Mouse (Mus musculus) hindbrain, embryonic 15.5 days (tissue): Measurements from ENCODE around the gene Dok3. TPM values are rescaled to one million over a fixed set of nuclear protein-coding genes. Genes with fewer than 3 reads are reported as not detected.

Experiments used
- ATAC-seq: fragments of 200-750 bp; cut with Nextera tagmentation; 2 replicates; pipeline ENCODE4 v1.8.0; 2017; ENCODE audit warnings: low read depth, moderate number of reproducible peaks, moderate TSS enrichment; ENCODE audit not compliant: low FRiP score
- H3K27ac ChIP-seq: fragments of 300-500 bp; sonication (generic); replicated peaks from 2 replicates; pipeline ENCODE4 v1.5.1; 2015; ENCODE audit warnings: mild to moderate bottlenecking, inconsistent platforms
- H3K27me3 ChIP-seq: fragments of 300-500 bp; sonication (generic); 2 replicates; pipeline ENCODE4 v1.6.1; 2015; ENCODE audit warnings: control low read depth, inconsistent platforms
- H3K36me3 ChIP-seq: fragments of 300-500 bp; sonication (generic); 2 replicates; pipeline ENCODE4 v1.6.1; 2015; ENCODE audit warnings: control low read depth, inconsistent platforms
- H3K4me1 ChIP-seq: fragments of 300-500 bp; sonication (generic); replicated peaks from 2 replicates; pipeline ENCODE4 v1.6.1; 2015; ENCODE audit warnings: control low read depth, inconsistent platforms
- H3K4me2 ChIP-seq: fragments of 300-500 bp; sonication (generic); 2 replicates; pipeline ENCODE4 v1.6.1; 2015; ENCODE audit warnings: moderate library complexity, mild to moderate bottlenecking, inconsistent platforms
- H3K4me3 ChIP-seq: fragments of 300-500 bp; sonication (generic); 2 replicates; pipeline ENCODE4 v1.5.1; 2015; ENCODE audit warnings: mild to moderate bottlenecking, inconsistent platforms
- H3K9ac ChIP-seq: fragments of 300-500 bp; sonication (generic); 2 replicates; pipeline ENCODE4 v1.6.1; 2015; ENCODE audit warnings: inconsistent platforms
- H3K9me3 ChIP-seq: fragments of 300-500 bp; sonication (generic); 2 replicates; pipeline ENCODE4 v1.6.1; 2016; ENCODE audit warnings: control low read depth, inconsistent platforms
- WGBS: fragments of 180-500 bp; shearing (Covaris S2); methylation state at CpG from one replicate; pipeline ENCODE4 v1.1.7; 2015; 5-methylcytosine and 5-hydroxymethylcytosine counted together
- polyA plus RNA-seq: library from polyadenylated mRNA; unstranded; fragments of >200 nt; fragmentation: Nextera tagmentation; extraction: Ambion mirVana; gene quantifications from 2 replicates; pipeline ENCODE4 v1.2.1, GENCODE M21; 2015

Gene Dok3
- polyA plus RNA-seq, 1 experiment from 2014 or later = 5.3 TPM

DNA sequence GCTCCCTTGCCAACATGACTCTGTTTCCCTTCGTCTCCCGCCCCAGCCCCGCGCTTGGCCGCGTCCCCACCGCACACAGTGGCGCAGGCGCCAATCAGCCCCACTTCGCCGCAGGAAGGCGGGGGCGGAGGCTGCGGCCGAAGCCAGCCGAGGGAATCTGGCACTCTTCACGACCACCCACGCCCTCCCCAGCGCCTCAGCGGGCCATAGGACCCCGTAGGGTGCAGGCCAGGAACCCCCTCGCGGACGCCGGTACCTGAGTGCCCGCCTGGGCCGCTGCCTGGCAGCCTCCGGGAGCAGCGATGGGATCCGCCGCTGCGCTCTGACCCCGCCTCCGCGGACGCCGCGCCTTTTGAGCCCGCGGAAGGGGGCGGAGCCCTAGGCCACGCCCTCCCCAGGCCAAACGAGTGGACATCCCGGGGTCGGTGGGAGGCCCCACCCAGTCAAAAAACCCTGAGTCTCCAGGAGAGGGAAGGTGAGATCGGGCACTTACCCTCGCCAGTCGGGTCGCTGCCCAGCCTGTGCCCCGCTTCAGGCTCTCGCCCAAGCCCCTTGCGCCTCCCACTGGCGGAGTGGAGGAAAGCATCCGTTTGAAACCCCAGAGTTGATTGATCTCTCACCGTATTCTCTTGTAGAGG lies 15.9 kb downstream of the Dok3 start, which contains the start of gene Pdlim7:
Gene Pdlim7 (minus strand): TSS at position 566 of the 638 bp plus-strand sequence.
- Histone ChIP-seq H3K36me3 (no peaks in the 10 kb centered on the region), H3K27ac (peak within 1 kb of the TSS; percentile 91), H3K9ac (peak within 1 kb of the TSS; percentile 90), H3K4me3 (peak within 1 kb of the TSS; percentile 85), H3K9me3 (no peaks in the 10 kb centered on the region), H3K4me1 (peaks cover 30% of the 10 kb centered on the region), H3K4me2 (peak within 1 kb of the TSS; percentile 79), H3K27me3 (no peaks in the 10 kb centered on the region)
- WGBS = under 1% methylated on average over 53 of the region's 55 CpGs
- ATAC-seq = peak; percentile 80

DNA sequence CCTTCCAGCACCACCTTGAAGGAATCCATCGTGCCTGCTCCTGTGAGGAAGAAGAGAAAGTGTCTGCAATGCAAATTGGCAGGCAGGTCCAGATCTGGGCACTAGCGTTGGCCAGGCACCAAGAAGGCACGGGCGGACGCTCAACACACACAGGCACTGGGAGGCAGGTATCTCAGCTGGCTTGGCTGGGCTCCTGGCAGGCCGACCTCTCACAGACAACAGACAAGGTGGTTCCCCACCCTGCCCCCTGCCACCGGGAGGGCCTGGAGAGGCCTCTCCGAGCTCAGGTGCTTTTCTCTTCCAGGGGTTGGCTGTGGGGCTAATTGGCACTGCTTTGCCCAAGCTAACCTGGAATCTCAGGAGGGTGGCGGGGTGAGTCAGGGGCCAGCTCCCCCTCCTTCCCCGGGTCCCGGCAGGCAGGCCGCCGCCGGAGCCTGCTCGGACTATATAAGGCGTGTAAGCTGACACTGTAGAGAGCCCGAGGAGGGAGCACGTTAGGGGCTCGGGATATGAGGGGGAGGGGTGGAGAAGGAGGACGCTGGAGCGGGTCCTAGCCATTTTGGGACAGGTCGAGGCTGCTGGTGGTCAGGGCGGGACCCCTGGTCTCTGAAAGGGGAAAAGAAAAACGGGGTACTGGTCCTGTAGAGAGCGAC lies 16.6 kb downstream of the Dok3 start:
- peaks cover 30% of the 10 kb centered on the region for H3K4me1 ChIP-seq
- H3K4me2 ChIP-seq = peak overlapping the region; percentile 79
- peak overlapping the region; percentile 85 for H3K4me3 ChIP-seq
- no peaks in the 10 kb centered on the region for H3K9me3 ChIP-seq
- H3K27ac ChIP-seq = peak overlapping the region; percentile 91
- H3K36me3 ChIP-seq = peaks cover 2% of the 10 kb centered on the region; the same call in 1 of the 2 replicates
- peak overlapping the region; percentile 90 for H3K9ac ChIP-seq
- peak; percentile 58 for ATAC-seq
- WGBS = 1% methylated on average over 25 of the region's 25 CpGs
- H3K27me3 ChIP-seq = no peaks in the 10 kb centered on the region

DNA sequence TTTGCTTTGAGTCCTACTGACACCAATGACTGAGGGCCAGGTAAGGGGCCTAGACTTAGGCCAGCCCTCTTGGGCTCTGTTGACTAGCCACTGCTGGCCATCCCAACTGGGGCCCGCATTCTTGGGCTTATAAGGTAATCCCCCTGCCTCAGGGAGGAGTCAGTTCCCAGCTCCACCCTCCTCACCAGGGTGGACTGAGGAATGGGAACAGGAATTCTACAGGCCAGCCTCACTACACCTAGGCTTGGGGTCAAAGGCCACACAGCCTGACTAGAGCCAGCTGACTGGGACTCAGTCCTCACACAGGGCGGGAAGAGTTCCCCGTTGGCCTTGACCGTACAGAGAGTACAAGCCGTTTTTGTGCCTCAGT lies 17.6 kb downstream of the Dok3 start:
- ATAC-seq = no peak
- Histone ChIP-seq H3K4me3 (peak overlapping the region; percentile 85; the same call in 1 of the 2 replicates), H3K4me1 (peaks cover 30% of the 10 kb centered on the region), H3K27ac (peak overlapping the region; percentile 47; the same call in 1 of the 2 replicates), H3K9me3 (no peaks in the 10 kb centered on the region), H3K9ac (no peak overlapping the region), H3K27me3 (no peaks in the 10 kb centered on the region), H3K36me3 (peaks cover 10% of the 10 kb centered on the region), H3K4me2 (peak overlapping the region; percentile 79)
- 49% methylated on average over 5 of the region's 5 CpGs for WGBS

DNA sequence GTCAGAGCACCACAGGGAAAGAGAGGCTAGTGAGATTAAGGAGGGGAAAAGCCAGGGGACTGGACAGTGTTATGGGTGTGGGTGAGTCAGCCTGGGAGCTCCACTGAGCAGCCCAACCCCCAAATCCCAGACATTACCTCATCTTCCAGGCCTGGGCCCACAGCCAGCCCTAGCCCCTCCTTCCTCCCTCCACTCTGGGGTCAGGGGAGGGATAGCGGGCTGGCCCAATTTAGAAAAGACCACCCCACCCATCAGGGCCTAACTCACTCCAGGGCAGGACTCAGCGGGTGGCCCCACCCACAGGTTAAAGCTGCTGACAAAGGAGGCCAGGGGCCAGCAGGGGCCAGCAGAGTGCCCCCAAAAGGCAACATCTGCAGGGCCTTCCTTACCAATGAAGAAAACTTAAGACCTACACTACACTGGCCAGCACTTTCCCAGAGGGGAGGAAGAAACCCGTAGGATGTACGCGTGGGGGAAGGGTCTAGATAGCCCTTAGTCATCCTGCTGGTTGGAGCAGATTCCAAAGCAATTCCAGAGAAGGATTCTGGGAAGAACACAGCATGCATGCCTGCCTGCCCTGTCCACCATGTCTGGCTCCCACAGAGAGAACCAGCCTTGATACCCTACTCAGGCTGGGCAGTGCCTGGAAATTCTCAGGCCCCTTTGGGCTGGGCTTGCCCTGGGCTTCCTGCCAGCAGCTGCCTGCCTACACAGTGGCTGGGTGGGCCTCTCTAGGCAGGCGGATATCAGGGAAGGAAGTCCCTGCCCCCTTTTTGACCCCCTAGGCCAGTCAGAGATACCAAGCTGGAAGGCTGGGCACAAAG lies 18.2 kb downstream of the Dok3 start:
- H3K4me2 ChIP-seq = peak overlapping the region; percentile 79
- H3K27ac ChIP-seq = peak overlapping the region; percentile 47; the same call in 1 of the 2 replicates
- 16% methylated on average over 6 of the region's 6 CpGs for WGBS
- peaks cover 30% of the 10 kb centered on the region for H3K4me1 ChIP-seq
- ATAC-seq = peak; percentile 24
- no peak overlapping the region for H3K4me3 ChIP-seq
- H3K27me3 ChIP-seq = no peaks in the 10 kb centered on the region
- peaks cover 16% of the 10 kb centered on the region for H3K36me3 ChIP-seq
- no peaks in the 10 kb centered on the region for H3K9me3 ChIP-seq
- H3K9ac ChIP-seq = no peak overlapping the region

DNA sequence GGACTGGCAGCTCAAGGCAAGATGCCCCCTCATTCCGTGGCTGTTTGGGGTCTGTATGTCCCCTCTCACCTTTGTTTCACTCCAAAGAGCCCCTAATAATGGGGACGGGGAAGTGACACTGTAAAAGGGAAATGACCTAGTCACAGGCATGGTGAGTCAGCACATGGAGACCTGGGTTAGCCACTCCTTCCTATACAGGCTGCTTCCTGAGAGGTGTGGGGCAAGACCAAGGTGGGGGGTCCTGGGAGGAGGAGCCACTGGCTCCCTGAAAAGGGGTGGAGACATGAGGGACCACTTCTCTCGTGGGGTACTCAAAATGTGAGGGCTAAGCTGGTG lies 18.8 kb downstream of the Dok3 start:
- H3K27me3 ChIP-seq = no peaks in the 10 kb centered on the region
- no peak for ATAC-seq
- no peak overlapping the region for H3K4me3 ChIP-seq
- peaks cover 30% of the 10 kb centered on the region for H3K4me1 ChIP-seq
- H3K9ac ChIP-seq = no peak overlapping the region
- H3K27ac ChIP-seq = peak overlapping the region; percentile 47; the same call in 1 of the 2 replicates
- peaks cover 22% of the 10 kb centered on the region for H3K36me3 ChIP-seq
- no peaks in the 10 kb centered on the region for H3K9me3 ChIP-seq
- no peak overlapping the region; the same call in 1 of the 2 replicates for H3K4me2 ChIP-seq
- WGBS = 38% methylated on average over 3 of the region's 3 CpGs

DNA sequence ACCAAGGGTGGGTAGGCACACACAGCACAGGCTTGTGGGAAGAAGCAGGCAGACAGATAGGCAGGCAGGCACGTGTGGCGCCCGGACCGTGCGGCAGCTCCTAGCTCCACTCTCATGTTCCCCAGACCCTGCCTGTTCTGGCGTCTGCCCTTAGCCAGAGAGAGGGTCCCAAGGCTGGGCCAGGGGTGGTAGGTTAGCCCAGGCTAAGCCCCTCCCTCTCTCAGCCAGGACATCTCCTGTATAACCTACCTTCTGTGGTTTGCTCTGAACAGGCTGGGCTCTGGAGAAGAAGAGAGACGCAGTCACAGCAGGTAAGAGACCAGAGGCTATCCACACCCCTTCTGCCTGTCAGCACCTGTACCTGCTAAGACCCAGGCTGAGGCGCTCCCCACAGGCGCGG lies 20.6 kb downstream of the Dok3 start:
- peaks cover 25% of the 10 kb centered on the region for H3K4me1 ChIP-seq
- no peak overlapping the region for H3K27ac ChIP-seq
- H3K4me3 ChIP-seq = no peak overlapping the region
- 89% methylated on average over 10 of the region's 10 CpGs for WGBS
- no peaks in the 10 kb centered on the region for H3K27me3 ChIP-seq
- H3K36me3 ChIP-seq = peaks cover 39% of the 10 kb centered on the region
- H3K4me2 ChIP-seq = no peak overlapping the region
- H3K9me3 ChIP-seq = no peaks in the 10 kb centered on the region
- no peak for ATAC-seq
- no peak overlapping the region for H3K9ac ChIP-seq

DNA sequence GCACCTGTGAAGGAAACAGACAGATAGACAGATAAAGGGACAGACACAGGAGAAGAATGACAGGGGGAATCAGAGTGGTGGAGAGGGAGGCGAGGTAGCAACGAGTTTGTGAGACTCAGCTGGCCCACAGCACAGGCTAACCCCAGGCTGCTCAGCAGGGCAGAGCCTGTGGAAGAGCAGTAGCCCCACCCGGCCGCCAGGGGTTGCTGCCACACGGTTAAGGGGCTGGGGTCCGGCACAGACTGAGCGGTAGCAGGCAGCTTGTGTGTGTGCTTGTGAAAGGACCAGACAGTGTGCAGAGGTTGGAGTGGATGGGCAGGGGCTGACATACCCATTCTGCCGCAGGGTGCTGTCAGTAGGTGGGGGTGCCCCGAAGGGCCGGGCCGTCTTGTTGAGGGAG lies 21.2 kb downstream of the Dok3 start:
- no peaks in the 10 kb centered on the region for H3K9me3 ChIP-seq
- no peak overlapping the region for H3K9ac ChIP-seq
- ATAC-seq = no peak
- H3K27me3 ChIP-seq = no peaks in the 10 kb centered on the region
- no peak overlapping the region for H3K4me3 ChIP-seq
- 64% methylated on average over 11 of the region's 11 CpGs for WGBS
- H3K4me1 ChIP-seq = peaks cover 25% of the 10 kb centered on the region
- no peak overlapping the region for H3K27ac ChIP-seq
- peaks cover 46% of the 10 kb centered on the region for H3K36me3 ChIP-seq
- H3K4me2 ChIP-seq = no peak overlapping the region

DNA sequence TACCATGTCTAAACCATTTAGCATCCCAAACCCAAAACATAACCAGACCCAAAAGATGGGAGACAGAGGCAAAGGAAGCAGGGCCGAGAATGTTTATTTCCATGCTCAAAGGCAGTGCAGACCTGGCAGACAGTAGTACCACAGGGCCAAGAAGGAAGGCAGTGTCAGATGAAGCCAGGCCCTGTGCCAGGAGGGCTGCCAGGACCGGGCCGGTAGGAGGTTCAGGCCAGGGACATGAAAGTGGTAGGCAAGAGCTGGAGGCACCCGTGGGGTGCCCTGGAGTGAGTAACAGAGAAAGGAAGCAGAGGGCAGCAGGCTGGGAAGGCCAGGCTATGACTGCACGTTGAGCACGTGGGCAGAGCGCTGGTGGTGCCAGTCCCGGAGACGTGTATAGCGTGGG lies 22.4 kb downstream of the Dok3 start:
- H3K4me3 ChIP-seq = no peak overlapping the region
- no peak overlapping the region for H3K27ac ChIP-seq
- peaks cover 53% of the 10 kb centered on the region for H3K36me3 ChIP-seq
- no peak overlapping the region for H3K4me2 ChIP-seq
- H3K9ac ChIP-seq = no peak overlapping the region
- WGBS = 84% methylated on average over 10 of the region's 10 CpGs
- no peaks in the 10 kb centered on the region for H3K9me3 ChIP-seq
- ATAC-seq = no peak
- H3K4me1 ChIP-seq = peaks cover 14% of the 10 kb centered on the region
- no peaks in the 10 kb centered on the region for H3K27me3 ChIP-seq

DNA sequence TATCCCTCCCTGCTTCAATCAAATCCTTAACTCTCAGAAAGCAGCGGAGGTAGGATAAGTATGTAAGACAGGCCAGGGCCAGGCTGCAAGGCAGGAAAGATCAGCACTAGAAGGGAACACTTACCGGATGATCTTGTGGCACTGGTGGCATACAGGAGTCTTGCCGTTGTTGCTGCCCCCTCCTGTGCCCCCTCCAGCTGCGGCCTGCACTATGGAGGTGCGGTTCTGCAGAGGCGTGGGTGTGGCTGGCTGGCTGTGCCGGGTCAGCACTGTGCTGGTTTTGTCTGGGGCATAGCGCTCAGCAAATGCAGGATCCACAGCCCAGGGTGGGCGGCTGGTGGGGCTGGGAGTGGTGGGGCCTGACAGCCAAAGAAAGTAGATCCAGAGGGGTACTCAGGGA lies 23.3 kb downstream of the Dok3 start:
- no peak overlapping the region for H3K4me2 ChIP-seq

DNA sequence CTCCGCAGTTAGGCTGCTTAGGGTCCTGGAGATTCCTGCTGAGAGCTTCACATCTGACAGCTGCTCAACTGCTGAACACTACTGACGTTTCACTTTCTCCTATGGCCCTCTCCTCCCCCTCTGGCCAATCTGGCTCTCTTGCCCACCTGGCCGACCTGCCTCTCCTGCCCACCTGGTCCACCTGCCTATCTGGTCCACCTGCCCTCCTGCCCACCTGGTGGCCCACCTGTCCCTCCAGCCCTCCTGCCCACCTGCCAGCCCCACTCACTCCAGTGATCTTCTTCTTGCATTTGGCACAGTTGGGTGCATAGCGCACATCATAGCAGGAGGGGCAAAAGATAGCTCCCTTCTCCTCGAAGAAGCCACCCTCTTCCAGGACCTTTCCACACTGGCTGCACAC lies 24.7 kb downstream of the Dok3 start:
- no peak overlapping the region for H3K27ac ChIP-seq
- ATAC-seq = no peak
- no peak overlapping the region for H3K9ac ChIP-seq
- WGBS = 75% methylated on average over 5 of the region's 5 CpGs
- H3K9me3 ChIP-seq = no peaks in the 10 kb centered on the region
- no peaks in the 10 kb centered on the region for H3K27me3 ChIP-seq
- H3K36me3 ChIP-seq = peaks cover 53% of the 10 kb centered on the region
- H3K4me2 ChIP-seq = no peak overlapping the region
- no peaks in the 10 kb centered on the region for H3K4me1 ChIP-seq
- H3K4me3 ChIP-seq = no peak overlapping the region

More for the DNA sequence above, 23.3 kb downstream of the Dok3 start:
- Histone ChIP-seq H3K4me3 (no peak overlapping the region), H3K9me3 (no peaks in the 10 kb centered on the region), H3K27ac (no peak overlapping the region), H3K27me3 (no peaks in the 10 kb centered on the region), H3K9ac (no peak overlapping the region), H3K36me3 (peaks cover 53% of the 10 kb centered on the region), H3K4me1 (peaks cover 6% of the 10 kb centered on the region)
- ATAC-seq = no peak
- WGBS = 93% methylated on average over 9 of the region's 9 CpGs

DNA sequence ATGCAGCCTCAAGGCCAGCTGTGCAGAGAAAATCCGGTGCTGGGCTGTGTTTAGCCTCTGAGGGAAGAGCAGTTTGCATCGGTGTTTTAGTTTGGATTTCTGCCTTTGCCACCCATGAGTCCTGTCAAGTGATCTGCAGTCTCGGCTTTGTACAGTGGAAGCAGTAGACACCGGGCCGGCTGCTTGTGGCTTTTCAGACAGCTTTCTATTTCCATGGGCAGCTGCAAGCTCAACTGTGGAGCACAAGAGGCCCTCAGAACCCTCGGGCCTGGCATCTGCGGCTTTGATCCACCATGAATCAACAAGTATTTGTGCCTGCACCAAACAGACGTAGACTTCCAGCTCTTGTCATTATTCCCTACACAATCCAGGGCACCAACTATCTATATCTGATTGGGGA lies 26.7 kb downstream of the Dok3 start:
- H3K4me1 ChIP-seq = no peaks in the 10 kb centered on the region
- no peak for ATAC-seq
- WGBS = 86% methylated on average over 8 of the region's 8 CpGs
- no peak overlapping the region for H3K4me3 ChIP-seq
- no peak overlapping the region for H3K9ac ChIP-seq
- H3K4me2 ChIP-seq = no peak overlapping the region
- no peaks in the 10 kb centered on the region for H3K9me3 ChIP-seq
- peaks cover 55% of the 10 kb centered on the region for H3K36me3 ChIP-seq
- no peak overlapping the region for H3K27ac ChIP-seq
- H3K27me3 ChIP-seq = no peaks in the 10 kb centered on the region

DNA sequence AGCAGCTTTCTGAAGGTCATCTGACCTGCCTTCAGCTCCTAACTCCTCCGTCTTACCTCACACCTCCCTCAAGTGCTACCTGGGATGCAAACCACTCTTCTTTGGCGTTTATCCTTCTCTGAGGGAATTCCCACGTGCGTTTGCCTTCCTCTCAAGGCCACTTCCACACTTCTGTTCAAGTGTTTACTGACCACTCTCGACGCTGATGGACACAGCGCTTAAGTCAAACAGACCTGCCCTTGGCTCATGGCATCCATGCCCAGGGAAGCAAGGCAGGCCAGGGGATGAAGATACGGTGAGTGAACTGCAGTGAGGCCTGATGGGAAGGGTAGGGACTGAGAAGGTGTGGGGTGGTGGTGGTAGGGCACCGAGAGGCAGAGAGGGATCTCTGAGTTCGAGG lies 28.5 kb downstream of the Dok3 start:
- H3K9ac ChIP-seq = no peak overlapping the region
- no peak overlapping the region for H3K4me3 ChIP-seq
- no peaks in the 10 kb centered on the region for H3K27me3 ChIP-seq
- no peaks in the 10 kb centered on the region for H3K9me3 ChIP-seq
- WGBS = 83% methylated on average over 10 of the region's 10 CpGs
- no peak overlapping the region for H3K4me2 ChIP-seq
- H3K27ac ChIP-seq = no peak overlapping the region
- H3K4me1 ChIP-seq = peaks cover 13% of the 10 kb centered on the region
- ATAC-seq = no peak
- H3K36me3 ChIP-seq = peaks cover 39% of the 10 kb centered on the region
